Mouse (Mus musculus): ENCODE data around the gene Dapk2.

DNA sequence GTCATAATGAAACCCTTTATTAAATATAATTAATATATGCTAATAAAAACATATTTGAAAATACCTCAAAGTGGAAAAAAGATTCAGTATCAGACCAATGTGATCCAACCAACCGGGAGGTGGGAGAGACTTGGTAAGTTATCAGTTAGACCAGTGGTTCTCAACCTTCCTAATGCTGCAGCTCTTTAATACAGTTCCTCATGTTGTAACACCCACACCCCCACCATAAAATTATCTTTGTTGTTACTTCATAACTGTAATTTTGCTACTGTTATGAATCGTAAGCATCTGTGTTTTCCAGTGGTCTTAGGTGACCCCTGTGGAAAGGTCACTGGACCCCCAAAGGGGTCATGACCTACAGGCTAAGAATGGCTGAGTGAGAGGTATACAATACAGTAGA is 105.7 kb downstream of the Dapk2 start:
- no peak for TF ChIP-seq POLR2A (IDR thresholded peaks at IDR 0.05; ENCODE audit: borderline replicate concordance, low read depth, low read length)
- TF ChIP-seq CTCF (IDR thresholded peaks at IDR 0.05; ENCODE audit: low read depth, low read length), result no peak
